Mouse (Mus musculus): Measurements from ENCODE around the gene Apold1. TPM values are rescaled to one million over a fixed set of nuclear protein-coding genes. Genes with fewer than 3 reads are reported as not detected.

Apold1 gene
- polyA plus RNA-seq, 1 experiment from 2014 or later: 2.8 TPM

DNA sequence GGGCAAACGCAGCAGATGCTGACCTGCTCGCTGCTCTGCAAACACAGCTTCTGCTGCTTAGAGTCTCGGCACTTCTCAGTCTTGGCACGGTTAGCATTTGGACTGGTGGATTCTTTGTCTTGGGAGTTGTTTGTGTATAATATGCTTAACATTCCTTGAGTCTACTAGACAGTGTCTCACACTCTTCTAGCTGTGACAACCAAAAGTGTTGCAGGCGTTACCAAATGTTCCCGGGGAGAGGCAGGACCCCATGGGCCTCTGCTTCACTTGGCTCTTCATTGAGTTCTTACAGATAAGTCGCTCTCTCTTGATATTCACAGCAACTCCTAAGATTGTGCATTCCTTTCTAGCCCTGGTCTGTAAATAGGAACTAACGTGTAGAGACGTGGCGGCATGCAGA is 38.0 kb downstream of the Apold1 start:
- Histone ChIP-seq H3K4me1 (no peaks in the 10 kb centered on the region), H3K27ac (replicated peaks) (no peak overlapping the region), H3K4me3 (no peak overlapping the region), H3K9me3 (replicated peaks) (no peaks in the 10 kb centered on the region), H3K36me3 (peaks cover 100% of the 10 kb centered on the region), H3K27me3 (ENCODE audit: low read depth, poor library complexity, severe bottlenecking) (no peaks in the 10 kb centered on the region)
- DNase-seq (ENCODE audit: low spot score): no peak
- 90% methylated on average over 10 of the region's 10 CpGs for WGBS

DNA sequence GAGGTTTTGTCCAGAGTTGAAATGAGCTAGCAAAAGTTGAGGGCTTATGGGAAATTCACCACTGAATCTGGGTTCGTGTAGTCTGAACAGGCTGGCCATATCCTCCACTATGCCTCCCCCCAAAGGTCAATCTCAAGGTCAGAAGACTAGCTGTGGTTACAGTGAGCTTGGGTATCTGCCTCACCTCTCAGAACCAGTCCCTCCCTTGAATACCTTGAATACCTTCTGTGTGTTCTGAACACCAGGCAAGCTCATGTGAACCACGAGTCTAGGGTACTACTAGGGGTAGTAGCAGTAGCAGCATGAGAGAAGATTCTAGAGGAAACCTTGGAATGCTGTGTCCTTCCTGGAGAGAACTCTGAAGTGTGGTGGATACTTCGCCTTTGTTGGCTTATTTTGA is 40.1 kb downstream of the Apold1 start:
- H3K4me3 ChIP-seq: no peak overlapping the region
- peaks cover 85% of the 10 kb centered on the region for H3K36me3 ChIP-seq
- H3K4me1 ChIP-seq: no peaks in the 10 kb centered on the region
- no peaks in the 10 kb centered on the region for H3K9me3 ChIP-seq (replicated peaks)
- no peak for DNase-seq (ENCODE audit: low spot score)
- no peak overlapping the region for H3K27ac ChIP-seq (replicated peaks)
- no peaks in the 10 kb centered on the region for H3K27me3 ChIP-seq (ENCODE audit: low read depth, poor library complexity, severe bottlenecking)
- WGBS: 93% methylated on average over 3 of the region's 3 CpGs

DNA sequence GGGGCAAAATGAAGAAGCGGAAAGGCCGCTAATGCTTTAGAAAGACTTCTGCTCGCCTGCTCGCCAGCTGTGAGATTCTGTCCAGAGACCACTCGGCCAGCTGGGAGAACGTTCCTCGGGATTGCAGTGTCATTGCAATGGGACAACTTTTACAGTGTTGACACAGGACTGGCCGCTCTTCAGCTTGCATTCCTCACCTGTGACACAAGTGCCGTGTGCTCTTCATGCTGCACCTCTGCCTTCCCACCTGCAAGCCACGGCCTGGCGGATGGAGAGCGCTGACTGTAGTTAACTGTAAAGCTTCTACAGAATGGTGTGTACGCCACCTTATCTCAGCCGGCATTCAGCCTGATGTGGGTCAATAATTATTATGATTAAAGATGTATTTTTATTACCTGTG is 41.9 kb downstream of the Apold1 start:
- 97% methylated on average over 14 of the region's 14 CpGs for WGBS
- Histone ChIP-seq H3K27ac (replicated peaks) (no peak overlapping the region), H3K4me3 (no peak overlapping the region), H3K27me3 (ENCODE audit: low read depth, poor library complexity, severe bottlenecking) (no peaks in the 10 kb centered on the region), H3K4me1 (no peaks in the 10 kb centered on the region), H3K36me3 (peaks cover 68% of the 10 kb centered on the region), H3K9me3 (replicated peaks) (no peaks in the 10 kb centered on the region)
- DNase-seq (ENCODE audit: low spot score): no peak

DNA sequence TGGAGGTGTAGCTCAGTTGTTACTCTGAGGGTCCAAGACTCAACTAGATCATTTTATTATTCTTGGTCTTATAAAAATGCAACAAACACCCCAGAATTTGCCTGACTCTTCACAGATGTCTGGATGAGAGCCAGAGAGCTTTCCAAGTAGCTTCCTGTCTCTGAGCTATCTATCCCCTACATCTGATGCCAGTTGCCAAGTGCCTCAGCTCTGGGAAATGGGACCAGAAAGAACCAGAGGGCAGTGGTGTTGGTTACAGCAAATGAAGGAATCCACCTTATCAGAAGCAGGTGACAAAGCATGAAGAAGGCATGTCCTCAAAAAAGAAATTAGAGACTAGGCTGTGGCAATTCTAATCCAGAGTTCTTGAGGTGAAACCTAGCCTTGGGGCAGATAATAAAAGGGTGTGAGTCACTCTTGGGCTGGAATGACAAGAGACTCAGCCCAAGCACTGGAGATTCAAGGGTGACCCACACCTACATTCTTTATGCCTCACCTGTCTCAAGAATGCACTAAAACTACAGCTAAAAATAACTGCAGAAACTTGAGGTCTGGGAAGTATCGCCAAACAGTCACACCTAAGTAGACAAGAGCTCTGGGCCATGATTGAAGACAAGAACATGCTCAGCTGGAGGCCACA is 43.4 kb downstream of the Apold1 start:
- 95% methylated on average over 1 of the region's 1 CpGs for whole genome bisulfite sequencing
- Histone ChIP-seq H3K27me3 (ENCODE audit: low read depth, poor library complexity, severe bottlenecking) (no peaks in the 10 kb centered on the region), H3K4me3 (no peak overlapping the region), H3K4me1 (no peaks in the 10 kb centered on the region), H3K36me3 (peaks cover 53% of the 10 kb centered on the region), H3K27ac (replicated peaks) (no peak overlapping the region), H3K9me3 (replicated peaks) (no peaks in the 10 kb centered on the region)
- DNase-seq (ENCODE audit: low spot score): no peak

DNA sequence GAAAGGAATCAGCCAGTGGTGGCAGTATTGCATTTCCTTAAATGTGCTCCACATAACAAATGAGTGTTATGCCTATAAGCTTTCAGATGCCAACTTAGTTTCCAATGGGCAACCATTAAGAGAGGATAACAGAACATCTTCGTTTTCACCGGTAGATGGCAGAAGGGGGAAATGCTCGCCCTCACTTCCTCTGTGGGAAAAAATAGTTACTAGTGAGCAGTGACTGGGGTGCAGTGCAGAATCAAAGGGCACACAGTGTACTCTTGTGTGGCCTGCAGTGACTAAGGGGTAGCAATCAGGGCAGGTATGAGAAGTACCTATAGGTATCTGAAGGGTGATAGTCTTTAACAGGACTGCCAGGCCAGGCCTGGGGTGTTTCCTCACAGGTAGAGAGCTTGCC is 44.7 kb downstream of the Apold1 start:
- Histone ChIP-seq H3K4me3 (no peak overlapping the region), H3K27me3 (ENCODE audit: low read depth, poor library complexity, severe bottlenecking) (no peaks in the 10 kb centered on the region), H3K4me1 (no peaks in the 10 kb centered on the region), H3K36me3 (peaks cover 39% of the 10 kb centered on the region), H3K9me3 (replicated peaks) (no peaks in the 10 kb centered on the region), H3K27ac (replicated peaks) (no peak overlapping the region)
- 16% methylated on average over 3 of the region's 3 CpGs for WGBS
- DNase-seq (ENCODE audit: low spot score): no peak

DNA sequence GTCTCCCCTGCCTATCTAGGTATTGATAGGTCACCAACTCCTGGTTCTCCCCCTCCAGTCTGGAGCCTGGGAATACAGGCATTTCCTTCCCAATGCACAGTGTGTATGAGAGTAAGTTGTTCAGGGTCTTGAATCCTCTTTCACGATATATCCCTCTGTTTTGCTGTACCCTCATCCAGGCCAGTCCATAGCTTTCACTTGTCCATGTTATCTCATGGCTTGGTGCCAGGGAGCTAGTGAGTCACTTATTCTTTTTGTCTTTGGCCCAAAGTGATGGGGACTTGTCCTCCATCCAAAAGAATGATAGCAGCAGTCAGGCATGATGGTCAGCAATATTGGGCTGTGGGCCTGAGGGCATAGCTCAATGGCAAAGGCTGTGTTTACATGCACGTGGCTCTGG is 45.2 kb downstream of the Apold1 start:
- no peaks in the 10 kb centered on the region for H3K4me1 ChIP-seq
- peaks cover 34% of the 10 kb centered on the region for H3K36me3 ChIP-seq
- no peak overlapping the region for H3K4me3 ChIP-seq
- H3K27ac ChIP-seq (replicated peaks): no peak overlapping the region
- no peak for DNase-seq (ENCODE audit: low spot score)
- no peaks in the 10 kb centered on the region for H3K27me3 ChIP-seq (ENCODE audit: low read depth, poor library complexity, severe bottlenecking)
- no peaks in the 10 kb centered on the region for H3K9me3 ChIP-seq (replicated peaks)
- WGBS: 83% methylated on average over 2 of the region's 2 CpGs

DNA sequence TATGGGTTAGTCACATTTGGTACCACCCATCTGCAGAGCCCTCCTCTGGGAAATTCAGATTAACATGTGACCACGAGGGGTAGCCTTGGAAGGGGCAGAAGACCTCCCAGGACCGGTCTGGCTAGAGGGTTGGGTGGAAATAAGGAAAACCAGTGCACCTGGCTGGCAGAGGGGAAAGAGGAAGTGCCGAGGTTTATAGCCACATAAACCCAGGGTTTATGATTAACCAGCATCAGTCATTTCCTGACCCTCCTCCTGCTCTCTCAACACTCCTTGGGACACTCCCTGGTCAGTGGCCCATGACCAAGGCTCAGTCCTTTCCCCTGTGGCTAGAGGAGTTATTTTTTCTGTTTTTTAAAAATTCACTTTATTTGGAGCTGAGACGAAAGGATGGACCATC is 47.7 kb downstream of the Apold1 start:
- no peaks in the 10 kb centered on the region for H3K4me1 ChIP-seq
- H3K27me3 ChIP-seq (ENCODE audit: low read depth, poor library complexity, severe bottlenecking): no peaks in the 10 kb centered on the region
- no peaks in the 10 kb centered on the region for H3K9me3 ChIP-seq (replicated peaks)
- DNase-seq (ENCODE audit: low spot score): no peak
- no peak overlapping the region for H3K27ac ChIP-seq (replicated peaks)
- no peak overlapping the region for H3K4me3 ChIP-seq
- 87% methylated on average over 4 of the region's 4 CpGs for WGBS
- H3K36me3 ChIP-seq: peaks cover 9% of the 10 kb centered on the region

Other genes starting within 250 kb of the Apold1 start
- 14.2 and 16.6 TPM in 2 replicates for gene Dusp16, start 189.1 kb upstream of the Apold1 start, polyA plus RNA-seq (2016; fragmentation: Nextera tagmentation; extraction: Ambion mirVana)
- 1.0 and 1.3 TPM in 2 replicates for gene Crebl2, start 151.6 kb upstream of the Apold1 start, polyA plus RNA-seq (2016; fragmentation: Nextera tagmentation; extraction: Ambion mirVana)
- 32.3 and 37.7 TPM in 2 replicates for gene Gpr19, start 83.1 kb upstream of the Apold1 start, polyA plus RNA-seq (2016; fragmentation: Nextera tagmentation; extraction: Ambion mirVana)
- 15.5 and 20.9 TPM in 2 replicates for gene Cdkn1b, start 61.3 kb upstream of the Apold1 start, polyA plus RNA-seq (2016; fragmentation: Nextera tagmentation; extraction: Ambion mirVana)
- 105 and 108 TPM in 2 replicates for gene Ddx47, start 29.9 kb downstream of the Apold1 start, polyA plus RNA-seq (2016; fragmentation: Nextera tagmentation; extraction: Ambion mirVana)
- gene Gprc5a, start 83.9 kb downstream of the Apold1 start, polyA plus RNA-seq (2016; fragmentation: Nextera tagmentation; extraction: Ambion mirVana): 3.3 and 3.5 TPM in 2 replicates
- not detected in 2 replicates for gene Gprc5d, start 136.6 kb downstream of the Apold1 start, polyA plus RNA-seq (2016; fragmentation: Nextera tagmentation; extraction: Ambion mirVana)
- gene Fam234b, start 216.3 kb downstream of the Apold1 start, polyA plus RNA-seq (2016; fragmentation: Nextera tagmentation; extraction: Ambion mirVana): 21.7 and 29.5 TPM in 2 replicates
- 4.8 and 5.2 TPM in 2 replicates for gene Hebp1, start 216.3 kb downstream of the Apold1 start, polyA plus RNA-seq (2016; fragmentation: Nextera tagmentation; extraction: Ambion mirVana)